Mouse (Mus musculus) MEL (cell line): ENCODE measurements around the gene Bahcc1. TPM values are rescaled to one million over a fixed set of nuclear protein-coding genes. Genes with fewer than 3 reads are reported as not detected.

Experiments used
- DNase-seq: peaks from one replicate; pipeline ENCODE4 v3.0.0; 2011; ENCODE audit warnings: low read depth, low spot score
- H3K27ac ChIP-seq: 2 replicates; pipeline ENCODE4 v1.5.1; 2012; ENCODE audit warnings: low read depth, mild to moderate bottlenecking, control low read depth, low read length, moderate library complexity; ENCODE audit not compliant: control insufficient read depth
- H3K27me3 ChIP-seq, 2 experiments: fragments of 150-350 bp in 1 of 2; sonication (generic) in 1 of 2; 2 replicates each; pipeline ENCODE4 v1.6.1; 2012; ENCODE audit warnings: low read length in 2 of 2, mild to moderate bottlenecking in 2 of 2, improper control_type of control experiment in 1 of 2, moderate library complexity in 1 of 2; ENCODE audit not compliant: insufficient read depth in 2 of 2, control insufficient read depth in 1 of 2
- H3K36me3 ChIP-seq, 2 experiments: 2 replicates each; pipeline ENCODE4 v1.6.1; 2012 to 2014; ENCODE audit warnings: low read length in 2 of 2, improper control_type of control experiment in 1 of 2, inconsistent platforms in 1 of 2, mild to moderate bottlenecking in 1 of 2; ENCODE audit not compliant: insufficient read depth in 2 of 2, control insufficient read depth in 1 of 2
- H3K4me1 ChIP-seq, 2 experiments: fragments of 150-350 bp in 1 of 2; sonication (generic) in 1 of 2; 2 replicates each; pipeline ENCODE4 v1.6.1; 2012; ENCODE audit warnings: low read length in 2 of 2, improper control_type of control experiment in 1 of 2, mild to moderate bottlenecking in 1 of 2; ENCODE audit not compliant: insufficient read depth in 2 of 2, control insufficient read depth in 1 of 2
- H3K4me3 ChIP-seq, 2 experiments: fragments of 150-350 bp in 1 of 2; sonication (generic) in 1 of 2; 2 replicates each; pipeline ENCODE4 v1.5.1; 2012; ENCODE audit warnings: low read depth in 2 of 2, low read length in 2 of 2, mild to moderate bottlenecking in 2 of 2, moderate library complexity in 2 of 2, control low read depth in 1 of 2, improper control_type of control experiment in 1 of 2; ENCODE audit not compliant: control insufficient read depth in 1 of 2, insufficient read depth in 1 of 2
- H3K79me2 ChIP-seq: 2 replicates; pipeline ENCODE4 v1.6.1; 2012; ENCODE audit warnings: mild to moderate bottlenecking, low read length, moderate library complexity; ENCODE audit not compliant: control insufficient read depth, poor library complexity, insufficient read depth
- H3K9ac ChIP-seq: 2 replicates; pipeline ENCODE4 v1.6.1; 2012; ENCODE audit warnings: low read depth, mild to moderate bottlenecking, control low read depth, low read length, moderate library complexity; ENCODE audit not compliant: control insufficient read depth, poor library complexity, severe bottlenecking
- H3K9me3 ChIP-seq: fragments of 150-350 bp; sonication (generic); replicated peaks from 2 replicates; pipeline ENCODE4 v1.6.1; 2012; ENCODE audit warnings: mild to moderate bottlenecking, low read length, improper control_type of control experiment, moderate library complexity; ENCODE audit not compliant: insufficient read depth
- BHLHE40 ChIP-seq: IDR thresholded peaks from 2 replicates; pipeline ENCODE4 v1.6.1; 2012; ENCODE audit warnings: low read depth, mild to moderate bottlenecking, inconsistent platforms, low read length, improper control_type of control experiment, borderline replicate concordance
- CHD1 ChIP-seq: IDR thresholded peaks from 2 replicates; pipeline ENCODE4 v1.6.1; 2012; ENCODE audit warnings: low read depth, mild to moderate bottlenecking, inconsistent platforms, low read length, improper control_type of control experiment
- CTCF ChIP-seq, 3 experiments: IDR thresholded peaks in 2 of 3; conservative IDR thresholded peaks in 1 of 3; 2 replicates each; pipeline ENCODE4 v1.5.1; 2011 to 2012; ENCODE audit warnings: low read length in 3 of 3, low read depth in 2 of 3, mild to moderate bottlenecking in 2 of 3, improper control_type of control experiment in 1 of 3, inconsistent platforms in 1 of 3, mixed read lengths in 1 of 3, moderate library complexity in 1 of 3; ENCODE audit not compliant: control insufficient read depth in 1 of 3, insufficient read depth in 1 of 3, poor library complexity in 1 of 3, severe bottlenecking in 1 of 3
- E2F4 ChIP-seq: IDR thresholded peaks from 2 replicates; pipeline ENCODE4 v1.6.1; 2011; ENCODE audit warnings: low read depth, low read length, improper control_type of control experiment, borderline replicate concordance
- ELF1 ChIP-seq: IDR thresholded peaks from 2 replicates; pipeline ENCODE4 v1.6.1; 2014; ENCODE audit warnings: low read depth, mild to moderate bottlenecking, inconsistent platforms, low read length, improper control_type of control experiment, moderate library complexity
- GATA1 ChIP-seq: IDR thresholded peaks from 2 replicates; pipeline ENCODE4 v1.6.1; 2011; ENCODE audit warnings: low read depth, low read length, improper control_type of control experiment
- JUND ChIP-seq: IDR thresholded peaks from 2 replicates; pipeline ENCODE4 v1.6.1; 2011; ENCODE audit warnings: low read depth, mild to moderate bottlenecking, improper control_type of control experiment, low read length
- KAT2A ChIP-seq: conservative IDR thresholded peaks from 2 replicates; pipeline ENCODE4 v1.6.1; 2012; ENCODE audit warnings: low read depth, low read length, improper control_type of control experiment, inconsistent platforms
- MAFK ChIP-seq: IDR thresholded peaks from 2 replicates; pipeline ENCODE4 v1.6.1; 2011; ENCODE audit warnings: low read depth, mild to moderate bottlenecking, low read length, improper control_type of control experiment, borderline replicate concordance
- MYB ChIP-seq: IDR thresholded peaks from 2 replicates; pipeline ENCODE4 v1.6.1; 2011; ENCODE audit warnings: mild to moderate bottlenecking, low read depth, low read length, improper control_type of control experiment
- NELFE ChIP-seq: IDR thresholded peaks from 2 replicates; pipeline ENCODE4 v1.6.1; 2011; ENCODE audit warnings: low read depth, low read length, improper control_type of control experiment
- POLR2A ChIP-seq, 2 experiments: IDR thresholded peaks; 2 replicates each; pipeline ENCODE4 v1.6.1; 2011 to 2012; ENCODE audit warnings: low read length in 2 of 2, mild to moderate bottlenecking in 2 of 2, control low read depth in 1 of 2, improper control_type of control experiment in 1 of 2, low read depth in 1 of 2, moderate library complexity in 1 of 2; ENCODE audit not compliant: control insufficient read depth in 1 of 2, insufficient read depth in 1 of 2, poor library complexity in 1 of 2
- POLR2AphosphoS5 ChIP-seq: IDR thresholded peaks from 2 replicates; pipeline ENCODE4 v1.6.1; 2012; ENCODE audit warnings: low read depth, borderline replicate concordance, mild to moderate bottlenecking, inconsistent platforms, low read length, moderate library complexity, mixed read lengths
- SIN3A ChIP-seq: IDR thresholded peaks from 2 replicates; pipeline ENCODE4 v1.6.1; 2012; ENCODE audit warnings: low read length, improper control_type of control experiment, inconsistent platforms
- SMC3 ChIP-seq: IDR thresholded peaks from 2 replicates; pipeline ENCODE4 v1.6.1; 2011; ENCODE audit warnings: low read depth, low read length, improper control_type of control experiment
- TAL1 ChIP-seq: IDR thresholded peaks from 2 replicates; pipeline ENCODE4 v1.6.1; 2012; ENCODE audit warnings: mild to moderate bottlenecking, inconsistent platforms, low read length, moderate library complexity, mixed read lengths
- UBTF ChIP-seq: IDR thresholded peaks from 2 replicates; pipeline ENCODE4 v1.6.1; 2012; ENCODE audit warnings: low read depth, mild to moderate bottlenecking, inconsistent platforms, low read length, improper control_type of control experiment, moderate library complexity, borderline replicate concordance; ENCODE audit not compliant: insufficient read depth
- USF1 ChIP-seq: IDR thresholded peaks from 2 replicates; pipeline ENCODE4 v1.6.1; 2014; ENCODE audit warnings: low read depth, mild to moderate bottlenecking, inconsistent platforms, low read length, improper control_type of control experiment, moderate library complexity
- USF2 ChIP-seq, 2 experiments: IDR thresholded peaks; 2 replicates each; pipeline ENCODE4 v1.6.1; 2011 to 2012; ENCODE audit warnings: improper control_type of control experiment in 2 of 2, low read length in 2 of 2, borderline replicate concordance in 1 of 2, inconsistent platforms in 1 of 2, low read depth in 1 of 2, mild to moderate bottlenecking in 1 of 2; ENCODE audit not compliant: insufficient read depth in 1 of 2
- ZNF384 ChIP-seq: IDR thresholded peaks from 2 replicates; pipeline ENCODE4 v1.6.1; 2012; ENCODE audit warnings: low read depth, mild to moderate bottlenecking, inconsistent platforms, low read length, improper control_type of control experiment
- polyA plus RNA-seq, 2 experiments: library from polyadenylated mRNA; stranded (reverse) in 1 of 2; unstranded in 1 of 2; fragments of >175 nt in 1 of 2; fragments of >200 nt in 1 of 2; gene quantifications; 2 replicates each; pipeline versions ENCODE4 v1.2.1 to v1.2.4; 2012; ENCODE audit warnings: low replicate concordance in 2 of 2, low read depth in 1 of 2; ENCODE audit not compliant: insufficient read length in 2 of 2, insufficient read depth in 1 of 2, missing spikeins in 1 of 2
- total RNA-seq: library from RNA; depleted of rRNA; stranded (reverse); fragments of 300-350 nt; gene quantifications from 2 replicates; pipeline ENCODE4 v1.2.3, GENCODE M21; 2012

The Bahcc1 gene
- total and polyA plus RNA-seq, 3 experiments = 0.04 to 0.26 TPM; not detected in 1

- TF ChIP-seq POLR2AphosphoS5 = no peak
- TF ChIP-seq SMC3 = no peak
- no peak for TF ChIP-seq USF1
- no peak for TF ChIP-seq UBTF
Observed at GRCm38 (mm10) chr11:120256543-120256942, 23.8 kb downstream of the Bahcc1 start (continued).

- no peak for DNase-seq
- Histone ChIP-seq H3K36me3 (peaks cover 0 to 7% of the 10 kb centered on the region in 2 experiments; a peak in 2 of 4 replicates), H3K27me3 (no peaks in the 10 kb centered on the region), H3K4me3 (no peak overlapping the region), H3K79me2 (no peaks in the 10 kb centered on the region), H3K4me1 (peaks cover 6 to 15% of the 10 kb centered on the region in 2 experiments; a peak in 3 of 4 replicates), H3K9me3 (no peaks in the 10 kb centered on the region), H3K27ac (no peak overlapping the region), H3K9ac (no peak overlapping the region)
- TF ChIP-seq GATA1 (no peak), NELFE (no peak), ELF1 (no peak), USF1 (no peak), CTCF (IDR thresholded peaks at IDR 0.05 in 2 of 3, conservative IDR thresholded peaks at IDR 0.05 in 1 of 3; ENCODE audit: control insufficient read depth in 1 of 3, insufficient read depth in 1 of 3, low read depth in 2 of 3, low read length in 3 of 3, poor library complexity in 1 of 3, severe bottlenecking in 1 of 3) (no peak), BHLHE40 (no peak), TAL1 (no peak), ZNF384 (no peak), JUND (no peak), KAT2A (no peak), USF2 (IDR thresholded peaks at IDR 0.05; ENCODE audit: borderline replicate concordance in 1 of 2, insufficient read depth in 1 of 2, low read depth in 1 of 2, low read length in 2 of 2) (no peak), E2F4 (no peak), CHD1 (no peak), MYB (no peak), SIN3A (no peak), MAFK (no peak), POLR2A (IDR thresholded peaks at IDR 0.05; ENCODE audit: control insufficient read depth in 1 of 2, insufficient read depth in 1 of 2, low read depth in 1 of 2, low read length in 2 of 2, poor library complexity in 1 of 2) (no peak)
Observed at GRCm38 (mm10) chr11:120256981-120257820, 24.5 kb downstream of the Bahcc1 start.
